Mouse (Mus musculus): ENCODE results near the gene Eps8l1. TPM values are rescaled to one million over a fixed set of nuclear protein-coding genes. Genes with fewer than 3 reads are reported as not detected.

The Eps8l1 gene
- total and polyA plus RNA-seq, 3 experiments = 0.01 to 0.19 TPM; not detected in 1

GRCm38 (mm10) chr7:4430246-4430844, 30.1 kb upstream of the Eps8l1 start:
- H3K79me2 ChIP-seq (ENCODE audit: control insufficient read depth, insufficient read depth, low read length, poor library complexity) = no peaks in the 10 kb centered on the region
- no peak for TF ChIP-seq ZNF384 (IDR thresholded peaks at IDR 0.05; ENCODE audit: low read depth, low read length)
- TF ChIP-seq KAT2A (conservative IDR thresholded peaks at IDR 0.05; ENCODE audit: low read depth, low read length) = no peak
- no peak for TF ChIP-seq TCF12 (IDR thresholded peaks at IDR 0.05; ENCODE audit: low read depth, low read length)
- no peak for TF ChIP-seq POLR2AphosphoS5 (IDR thresholded peaks at IDR 0.05; ENCODE audit: borderline replicate concordance, low read depth, low read length)
- no peak for TF ChIP-seq MYB (IDR thresholded peaks at IDR 0.05; ENCODE audit: low read depth, low read length)
- no peak for TF ChIP-seq MAX (IDR thresholded peaks at IDR 0.05; ENCODE audit: low read length)
- TF ChIP-seq ZMIZ1 (IDR thresholded peaks at IDR 0.05; ENCODE audit: low read depth, low read length) = no peak
- no peak for TF ChIP-seq E2F4 (IDR thresholded peaks at IDR 0.05; ENCODE audit: borderline replicate concordance, low read depth, low read length)
- no peak for TF ChIP-seq MYC (IDR thresholded peaks at IDR 0.05; ENCODE audit: low read depth, low read length)
- TF ChIP-seq SMC3 (IDR thresholded peaks at IDR 0.05; ENCODE audit: low read depth, low read length) = no peak
- TF ChIP-seq HCFC1 (IDR thresholded peaks at IDR 0.05; ENCODE audit: low read depth, low read length) = no peak
- no peak for TF ChIP-seq POLR2AphosphoS2 (IDR thresholded peaks at IDR 0.05; ENCODE audit: low read length)
- no peak for TF ChIP-seq ELF1 (IDR thresholded peaks at IDR 0.05; ENCODE audit: low read depth, low read length)
- no peak for TF ChIP-seq BHLHE40 (IDR thresholded peaks at IDR 0.05; ENCODE audit: borderline replicate concordance, low read depth, low read length)
- no peak for TF ChIP-seq CHD2 (IDR thresholded peaks at IDR 0.05; ENCODE audit: low read length)
- no peak for TF ChIP-seq NELFE (IDR thresholded peaks at IDR 0.05; ENCODE audit: low read depth, low read length)
- TF ChIP-seq MAZ (IDR thresholded peaks at IDR 0.05; ENCODE audit: low read depth, low read length) = no peak
- no peak for TF ChIP-seq GATA1 (IDR thresholded peaks at IDR 0.05; ENCODE audit: low read depth, low read length)
- TF ChIP-seq RAD21 (IDR thresholded peaks at IDR 0.05; ENCODE audit: low read depth, low read length) = no peak
- TF ChIP-seq ZC3H11A (IDR thresholded peaks at IDR 0.05; ENCODE audit: low read depth, low read length) = no peak
- H3K9me3 ChIP-seq (replicated peaks; ENCODE audit: insufficient read depth, low read length) = no peaks in the 10 kb centered on the region
- H3K27ac ChIP-seq (ENCODE audit: control insufficient read depth, low read depth, low read length) = no peak overlapping the region
- DNase-seq (ENCODE audit: low read depth, low spot score) = no peak
- no peak overlapping the region for H3K9ac ChIP-seq (ENCODE audit: control insufficient read depth, low read depth, low read length, poor library complexity, severe bottlenecking)
- no peak overlapping the region for H3K4me3 ChIP-seq (ENCODE audit: control insufficient read depth in 1 of 2, insufficient read depth in 1 of 2, low read depth in 2 of 2, low read length in 2 of 2)
- no peaks in the 10 kb centered on the region for H3K27me3 ChIP-seq (ENCODE audit: control insufficient read depth in 1 of 2, insufficient read depth in 2 of 2, low read length in 2 of 2)
- peaks cover 6 to 14% of the 10 kb centered on the region in 2 experiments for H3K36me3 ChIP-seq (ENCODE audit: control insufficient read depth in 1 of 2, insufficient read depth in 2 of 2, low read length in 2 of 2)
- peaks cover 0 to 21% of the 10 kb centered on the region in 2 experiments; a peak in 2 of 4 replicates for H3K4me1 ChIP-seq (ENCODE audit: control insufficient read depth in 1 of 2, insufficient read depth in 2 of 2, low read length in 2 of 2)

- no peak overlapping the region for H3K9ac ChIP-seq (ENCODE audit: control insufficient read depth, low read depth, low read length, poor library complexity, severe bottlenecking)
- H3K4me3 ChIP-seq (ENCODE audit: control insufficient read depth in 1 of 2, insufficient read depth in 1 of 2, low read depth in 2 of 2, low read length in 2 of 2) = no peak overlapping the region
- no peaks in the 10 kb centered on the region for H3K9me3 ChIP-seq (replicated peaks; ENCODE audit: insufficient read depth, low read length)
- TF ChIP-seq ELF1 (IDR thresholded peaks at IDR 0.05; ENCODE audit: low read depth, low read length) (0 out of 2 replicates have a peak, but pooled peaks have one; percentile 12), MYC (IDR thresholded peaks at IDR 0.05; ENCODE audit: low read depth, low read length) (peak; percentile 58; the same call in 1 of the 2 replicates), CTCF (IDR thresholded peaks at IDR 0.05 in 2 of 3, conservative IDR thresholded peaks at IDR 0.05 in 1 of 3; ENCODE audit: control insufficient read depth in 1 of 3, insufficient read depth in 1 of 3, low read depth in 2 of 3, low read length in 3 of 3, poor library complexity in 1 of 3, severe bottlenecking in 1 of 3) (peak; percentile 76 to 90 (median 87)), MAFK (IDR thresholded peaks at IDR 0.05; ENCODE audit: borderline replicate concordance, low read depth, low read length) (no peak), ZMIZ1 (IDR thresholded peaks at IDR 0.05; ENCODE audit: low read depth, low read length) (no peak), SMC3 (IDR thresholded peaks at IDR 0.05; ENCODE audit: low read depth, low read length) (peak; percentile 85), ZC3H11A (IDR thresholded peaks at IDR 0.05; ENCODE audit: low read depth, low read length) (peak; percentile 44), SIN3A (IDR thresholded peaks at IDR 0.05; ENCODE audit: low read length) (peak; percentile 55; the same call in 1 of the 2 replicates), MAX (IDR thresholded peaks at IDR 0.05; ENCODE audit: low read length) (0 out of 2 replicates have a peak, but pooled peaks have one; percentile 32), POLR2AphosphoS2 (IDR thresholded peaks at IDR 0.05; ENCODE audit: low read length) (no peak), RAD21 (IDR thresholded peaks at IDR 0.05; ENCODE audit: low read depth, low read length) (peak; percentile 69)
- no peak overlapping the region for H3K27ac ChIP-seq (ENCODE audit: control insufficient read depth, low read depth, low read length)
- no peaks in the 10 kb centered on the region for H3K27me3 ChIP-seq (ENCODE audit: control insufficient read depth in 1 of 2, insufficient read depth in 2 of 2, low read length in 2 of 2)
- peak; percentile 85 for DNase-seq (ENCODE audit: low read depth, low spot score)
- H3K79me2 ChIP-seq (ENCODE audit: control insufficient read depth, insufficient read depth, low read length, poor library complexity) = no peaks in the 10 kb centered on the region
- H3K36me3 ChIP-seq (ENCODE audit: control insufficient read depth in 1 of 2, insufficient read depth in 2 of 2, low read length in 2 of 2) = peaks cover 6 to 7% of the 10 kb centered on the region in 2 experiments
- peaks cover 0 to 12% of the 10 kb centered on the region in 2 experiments; a peak in 2 of 4 replicates for H3K4me1 ChIP-seq (ENCODE audit: control insufficient read depth in 1 of 2, insufficient read depth in 2 of 2, low read length in 2 of 2)
Measured at GRCm38 (mm10) chr7:4431548-4431947, 28.9 kb upstream of the Eps8l1 start.

Measured in MEL (cell line).